Mouse (Mus musculus) megakaryocyte progenitor cell, adult 5-6 weeks (primary cell): ENCODE data around the gene Fam243. TPM values are rescaled to one million over a fixed set of nuclear protein-coding genes. Genes with fewer than 3 reads are reported as not detected.
A peak's percentile ranks its signal among the peaks of the same experiment; 100 is the strongest.

Source experiments
- ATAC-seq: replicated peaks from 2 replicates; pipeline ENCODE4 v1.8.0; 2016; ENCODE audit warnings: mild to moderate bottlenecking, moderate TSS enrichment, inconsistent platforms; ENCODE audit not compliant: poor library complexity
- total RNA-seq, 2 experiments: library from RNA; stranded (forward) in 1 of 2; stranded (reverse) in 1 of 2; fragments of 157-497, 149-512 nt in 1 of 2; fragments of 200-1000 nt in 1 of 2; gene quantifications; 2 replicates each; pipeline versions ENCODE4 v1.2.3 to v1.2.4; 2015 to 2017

Gene Fam243
- total RNA-seq, 2 experiments from 2014 or later: not detected

- ATAC-seq: no peak
Observed at GRCm38 (mm10) chr16:92324309-92325061, 3.2 kb upstream of the Fam243 start.

GRCm38 (mm10) chr16:92320361-92320760, 880 bp downstream of the Fam243 start:
- no peak for ATAC-seq

GRCm38 (mm10) chr16:92319353-92320109, 1.7 kb downstream of the Fam243 start:
- ATAC-seq: peak; percentile 99

- no peak for ATAC-seq
Observed at GRCm38 (mm10) chr16:92316049-92316738, 5.0 kb downstream of the Fam243 start.

GRCm38 (mm10) chr16:92313953-92314741, 7.1 kb downstream of the Fam243 start:
- peak; percentile 94 for ATAC-seq

GRCm38 (mm10) chr16:92309126-92309525, 12.1 kb downstream of the Fam243 start:
- no peak for ATAC-seq

GRCm38 (mm10) chr16:92307947-92308346, 13.3 kb downstream of the Fam243 start:
- ATAC-seq: no peak

- ATAC-seq: no peak
Observed at GRCm38 (mm10) chr16:92305519-92305918, 15.7 kb downstream of the Fam243 start.

- no peak for ATAC-seq
Observed at GRCm38 (mm10) chr16:92302506-92302905, 18.7 kb downstream of the Fam243 start.

- ATAC-seq: peak; percentile 54
Observed at GRCm38 (mm10) chr16:92301989-92302388, 19.3 kb downstream of the Fam243 start.

GRCm38 (mm10) chr16:92301412-92301806, 19.8 kb downstream of the Fam243 start:
- ATAC-seq: peak; percentile 24

- ATAC-seq: peak; percentile 88
Observed at GRCm38 (mm10) chr16:92300649-92301411, 20.4 kb downstream of the Fam243 start, which contains the start of gene Smim11. Gene Smim11 (plus strand): TSS chr16:92301286.

GRCm38 (mm10) chr16:92295328-92295727, 25.9 kb downstream of the Fam243 start:
- no peak for ATAC-seq

- ATAC-seq: no peak
Observed at GRCm38 (mm10) chr16:92294267-92294970, 26.8 kb downstream of the Fam243 start.

GRCm38 (mm10) chr16:92292101-92292500, 29.1 kb downstream of the Fam243 start, which contains the start of gene Kcne2:
Gene Kcne2 (plus strand): TSS chr16:92292389.
- ATAC-seq: no peak

GRCm38 (mm10) chr16:92290045-92290444, 31.2 kb downstream of the Fam243 start:
- ATAC-seq: no peak

GRCm38 (mm10) chr16:92288778-92289177, 32.5 kb downstream of the Fam243 start:
- ATAC-seq: no peak

- ATAC-seq: peak; percentile 82
Observed at GRCm38 (mm10) chr16:92286609-92287008, 34.6 kb downstream of the Fam243 start.

- no peak for ATAC-seq
Observed at GRCm38 (mm10) chr16:92285068-92285467, 36.2 kb downstream of the Fam243 start.
